Mouse (Mus musculus) inflammation-experienced regulatory T-cells, adult 16 weeks (primary cell): ENCODE results near the gene Ccdc13. TPM values are rescaled to one million over a fixed set of nuclear protein-coding genes. Genes with fewer than 3 reads are reported as not detected.

ENCODE experiments used
- polyA plus RNA-seq: library from polyadenylated mRNA; unstranded; fragments of 100-300 nt; shearing (Covaris generic); gene quantifications from one replicate; pipeline ENCODE4 v1.2.1, GENCODE M21; 2017

Gene Ccdc13
- not detected for polyA plus RNA-seq

DNA sequence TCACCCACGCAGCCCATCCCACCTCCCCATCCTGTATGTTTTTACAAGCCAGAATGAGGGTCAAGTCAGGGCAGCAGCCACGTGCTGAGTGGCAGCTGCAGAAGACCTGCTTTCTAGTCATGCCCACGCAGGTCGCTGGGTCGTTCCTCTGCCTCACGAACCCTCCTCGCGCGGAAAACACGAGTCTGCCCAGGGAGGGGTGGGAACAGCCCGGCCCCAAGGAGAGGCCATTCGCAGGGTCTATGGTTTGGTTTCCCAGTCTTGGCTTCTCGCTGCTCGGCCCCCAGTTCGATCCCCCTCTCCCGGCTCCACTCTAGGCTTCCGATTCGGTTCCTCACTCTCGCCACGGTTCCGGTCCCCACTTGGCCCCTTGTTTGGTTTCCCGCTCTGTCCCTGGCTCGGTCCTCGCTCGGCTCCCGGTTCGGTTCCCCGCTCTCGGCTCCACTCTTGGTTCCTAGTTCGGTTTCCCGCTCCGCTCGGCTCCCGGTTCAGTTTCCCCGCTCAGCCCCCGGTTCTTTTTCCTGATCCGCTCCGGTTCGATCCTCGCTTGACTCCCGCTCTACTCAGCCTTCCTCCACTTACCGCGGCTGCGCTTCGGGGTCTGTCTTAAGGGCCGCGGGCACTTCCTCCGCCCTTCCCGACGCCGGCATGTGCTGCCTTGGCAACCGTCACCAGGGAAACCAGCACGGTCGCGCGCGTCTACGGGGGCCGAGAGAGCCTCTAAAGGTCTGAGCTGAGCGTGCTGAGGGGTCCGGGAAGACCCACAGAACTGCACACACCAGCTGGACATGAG lies at the start of gene Ccdc13:
Gene Ccdc13 (minus strand): TSS at position 633 of the 793 bp plus-strand sequence.

DNA sequence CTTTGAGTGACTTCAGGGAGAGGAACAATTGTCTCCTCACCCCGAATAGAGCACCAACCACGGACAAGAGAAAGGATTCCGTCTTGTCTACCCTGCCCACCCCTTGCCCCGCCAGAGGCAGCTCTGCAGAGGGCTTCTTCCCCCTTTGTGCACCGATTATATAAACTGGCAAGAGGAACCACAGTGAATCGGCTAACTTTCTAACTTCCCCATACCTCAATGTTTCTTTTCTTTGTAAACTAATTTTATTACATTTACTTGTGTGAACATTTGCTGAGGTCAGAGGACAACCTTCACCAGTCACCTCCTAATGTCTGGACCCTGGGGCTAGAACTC lies 18.9 kb upstream of the Ccdc13 start, which contains the start of gene Higd1a:
Gene Higd1a (minus strand): TSS at position 210 of the 336 bp plus-strand sequence.

DNA sequence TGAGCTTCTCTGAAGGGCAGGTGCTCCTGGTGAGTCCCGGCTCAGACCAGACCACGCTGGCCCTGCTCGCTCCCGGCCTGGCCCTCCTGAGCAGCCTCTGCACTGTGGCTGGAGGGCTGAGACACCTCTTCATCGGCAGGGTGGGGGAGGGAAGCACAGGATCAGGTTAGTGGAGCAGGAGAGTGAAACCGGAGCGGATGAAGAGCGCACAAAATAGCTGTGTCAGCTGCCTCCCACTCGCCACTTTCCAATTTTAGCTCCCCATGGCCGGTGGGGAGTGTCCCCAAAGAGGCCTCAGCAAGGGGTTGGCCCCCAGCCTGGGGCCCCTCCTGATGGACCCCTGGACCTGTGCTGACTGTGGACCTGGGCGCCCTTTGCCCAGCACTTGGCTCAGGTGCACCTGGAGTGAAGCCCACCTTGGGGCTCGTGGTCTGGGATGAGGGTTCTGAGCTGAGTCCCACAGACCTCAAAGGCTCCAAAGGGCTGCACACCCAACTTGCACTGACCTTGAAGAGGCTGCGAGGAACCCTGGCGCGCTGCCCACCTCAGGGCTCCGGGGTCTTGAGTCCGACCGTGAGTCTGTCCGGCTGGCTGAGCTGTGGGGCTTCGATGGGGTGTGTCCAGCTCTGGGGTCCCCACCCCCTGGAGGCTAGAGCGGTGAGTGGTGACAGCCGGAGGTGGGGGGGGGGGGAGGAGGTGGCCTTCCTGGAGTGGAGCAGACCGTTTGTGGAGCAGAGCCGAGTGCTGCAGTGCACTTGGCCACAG lies 47.3 kb downstream of the Ccdc13 start, which contains the start of gene Hhatl:
Gene Hhatl (minus strand): TSS at position 751 of the 765 bp plus-strand sequence.

DNA sequence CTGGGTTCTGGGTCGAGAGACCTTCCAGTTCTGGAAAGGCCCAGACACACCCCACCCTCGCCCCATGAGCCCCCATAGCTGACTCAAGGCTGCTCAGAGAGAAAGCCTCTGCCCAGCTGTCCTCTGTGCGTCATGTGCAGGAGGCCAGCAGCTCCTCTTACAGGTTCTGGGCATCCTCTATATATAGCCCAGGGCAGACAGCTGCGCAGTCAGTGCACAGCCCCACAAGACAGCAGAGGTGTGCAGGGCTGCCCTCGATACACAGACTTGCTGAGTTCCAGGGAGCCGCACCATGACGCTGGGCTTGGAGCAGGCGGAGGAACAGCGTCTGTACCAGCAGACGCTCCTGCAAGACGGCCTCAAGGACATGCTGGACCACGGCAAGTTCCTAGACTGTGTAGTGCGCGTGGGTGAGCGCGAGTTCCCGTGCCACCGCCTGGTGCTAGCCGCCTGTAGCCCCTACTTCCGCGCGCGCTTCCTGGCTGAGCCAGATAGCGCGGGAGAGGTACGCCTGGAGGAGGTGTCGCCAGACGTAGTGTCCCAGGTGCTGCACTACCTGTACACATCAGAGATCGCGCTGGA lies 61.7 kb downstream of the Ccdc13 start, which contains the start of gene Klhl40:
Gene Klhl40 (plus strand): TSS at position 124 of the 582 bp plus-strand sequence.

DNA sequence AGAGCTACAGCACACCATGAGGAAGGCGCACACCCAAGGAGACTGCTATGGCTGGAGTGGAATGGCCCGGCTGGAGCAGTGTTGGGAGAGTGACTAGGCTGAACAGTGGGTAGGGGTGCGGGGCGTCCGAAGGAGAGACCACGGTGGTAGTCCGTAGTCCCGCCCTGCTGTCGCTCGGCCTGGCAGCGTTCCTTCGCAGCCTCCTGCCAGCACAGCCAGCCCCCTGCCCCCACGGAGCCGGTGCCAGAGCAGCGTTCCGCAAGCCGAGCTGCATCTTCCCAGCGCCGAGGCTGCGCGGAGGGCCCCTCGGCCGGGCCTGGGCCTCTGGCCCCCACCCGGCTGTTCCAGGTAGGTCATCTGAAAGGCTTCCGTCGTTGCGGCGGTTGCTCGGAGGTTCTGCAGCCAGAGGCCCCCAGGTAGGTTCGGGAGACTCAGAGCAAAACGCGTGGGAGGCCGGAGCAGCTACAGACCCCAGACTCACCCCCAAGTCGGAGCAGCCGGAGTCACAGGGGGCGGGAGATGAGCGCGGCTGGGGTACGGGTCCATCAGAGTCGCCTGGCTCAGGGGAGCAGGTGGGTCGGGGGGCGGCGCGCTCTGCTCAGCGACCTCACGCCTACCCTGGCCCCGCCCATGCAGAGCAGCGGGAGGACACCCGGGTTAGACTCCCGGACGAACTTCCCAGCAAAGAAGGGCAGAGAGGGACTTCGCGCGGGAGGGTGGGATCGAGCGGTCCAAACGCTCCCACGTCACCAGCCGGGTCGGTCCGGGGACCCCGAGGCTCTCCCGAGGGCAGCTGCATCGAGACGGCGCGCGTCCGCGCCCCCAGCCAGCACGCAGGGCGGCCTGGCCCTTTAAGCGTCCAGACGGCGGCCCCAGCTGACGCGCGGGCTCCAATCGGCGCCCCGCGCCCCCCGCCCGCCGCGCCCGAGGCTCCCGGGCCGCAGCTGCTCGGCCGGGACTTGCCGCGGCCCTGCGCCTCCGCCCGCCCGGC lies 79.9 kb downstream of the Ccdc13 start, which contains the start of gene Zfp651:
Gene Zfp651 (plus strand): TSS at position 240 of the 991 bp plus-strand sequence.

Other genes with a start within 250 kb of the Ccdc13 start
- not detected for gene Lyzl4, start 197.4 kb downstream of the Ccdc13 start, polyA plus RNA-seq
- 3.5 TPM for gene Vipr1, start 196.7 kb downstream of the Ccdc13 start, polyA plus RNA-seq
- 30.7 TPM for gene Sec22c, start 134.0 kb downstream of the Ccdc13 start, polyA plus RNA-seq
- gene Ss18l2, start 129.1 kb downstream of the Ccdc13 start, polyA plus RNA-seq = 32.7 TPM
- gene Nktr, start 120.3 kb downstream of the Ccdc13 start, polyA plus RNA-seq = 139 TPM
- 0.09 TPM for gene Zfp651, start 80.1 kb downstream of the Ccdc13 start, polyA plus RNA-seq
- gene Klhl40, start 61.9 kb downstream of the Ccdc13 start, polyA plus RNA-seq = not detected
- gene Hhatl, start 47.0 kb downstream of the Ccdc13 start, polyA plus RNA-seq = not detected
- 83.9 TPM for gene Higd1a, start 18.9 kb upstream of the Ccdc13 start, polyA plus RNA-seq
- not detected for gene Ackr2, start 58.9 kb upstream of the Ccdc13 start, polyA plus RNA-seq
- not detected for gene Cyp8b1, start 76.8 kb upstream of the Ccdc13 start, polyA plus RNA-seq
- gene Fam198a, start 111.5 kb upstream of the Ccdc13 start, polyA plus RNA-seq = 0.11 TPM
- 0.40 TPM for gene Pomgnt2, start 157.6 kb upstream of the Ccdc13 start, polyA plus RNA-seq